18 mouse cellular contexts compared by ENCODE assay signal in genomic region chr19:25779356-25779755, GRCm38 (mm10).
DNase-seq lines count a peak whose midpoint lies in the region; ATAC-seq lines count a peak whose summit lies in the region.
"Had no signal": no experiment of that assay in that cellular context is flagged by ENCODE, and none has a peak within 500 bp of the region (broad histone marks: within the 10 kb centered on the region; RNA-seq: fewer than 3 reads in every experiment).

No protein-coding gene starts in this region.

- WGBS in kidney, embryonic 14.5 days: 21% methylated on average over 7 of the region's 7 CpGs
- WGBS in kidney, embryonic 16.5 days: 18% methylated on average over 7 of the region's 7 CpGs
- 16% methylated on average over 7 of the region's 7 CpGs for whole genome bisulfite sequencing in large intestine, adult 2 months

- H3K4me1 ChIP-seq in kidney, embryonic 14.5 days (ENCODE audit: control insufficient read depth, insufficient read depth, low read length): no peaks in the 10 kb centered on the region
- 0 out of 2 replicates have a peak, but pooled peaks cover 3% of the 10 kb centered on the region for H3K4me1 ChIP-seq in kidney, embryonic 16.5 days (ENCODE audit: insufficient read depth, low read length)
- H3K4me1 ChIP-seq: liver, embryonic 15.5 days; midbrain, embryonic 12.5 days had no signal

- peak; percentile 7 for DNase-seq in retina, embryonic 14.5 days (ENCODE audit: low spot score)
- DNase-seq in retina, postnatal 1 day: no peak
- DNase-seq in adrenal gland, postnatal 14 days: peak; percentile 29
- DNase-seq in large intestine, adult 2 months (ENCODE audit: low read depth, low spot score): peak; percentile 47
- no peak for DNase-seq in gastrocnemius, postnatal 25 days
- no peak for DNase-seq in frontal cortex, postnatal 10 days (ENCODE audit: low spot score in 2 of 2)
- DNase-seq: cerebellum, adult 18-20 months; gastrocnemius, adult 2 months; heart, postnatal 14 days; lung, postnatal 4 days had no signal

- H3K27me3 ChIP-seq in kidney, embryonic 14.5 days (ENCODE audit: control insufficient read depth, insufficient read depth, low read length): no peaks in the 10 kb centered on the region
- H3K27me3 ChIP-seq in kidney, embryonic 16.5 days (ENCODE audit: insufficient read depth, low read length): no peaks in the 10 kb centered on the region
- H3K27me3 ChIP-seq: liver, embryonic 15.5 days; midbrain, embryonic 12.5 days had no signal

- H3K4me3 ChIP-seq in kidney, embryonic 14.5 days (ENCODE audit: low read length): no peak overlapping the region
- H3K4me3 ChIP-seq in kidney, embryonic 16.5 days (ENCODE audit: low read length): no peak overlapping the region
- H3K4me3 ChIP-seq: gastrocnemius, adult 2 months; limb, embryonic 13.5 days; liver, embryonic 15.5 days; midbrain, embryonic 12.5 days had no signal

- no peak overlapping the region for H3K9ac ChIP-seq in kidney, embryonic 14.5 days (ENCODE audit: low read depth, low read length)
- no peak overlapping the region for H3K9ac ChIP-seq in kidney, embryonic 16.5 days (replicated peaks; ENCODE audit: low read length)
- H3K9ac ChIP-seq: limb, embryonic 13.5 days; liver, embryonic 15.5 days; midbrain, embryonic 12.5 days had no signal

- H3K4me2 ChIP-seq in kidney, embryonic 14.5 days (replicated peaks; ENCODE audit: low read depth, low read length): no peak overlapping the region
- H3K4me2 ChIP-seq in kidney, embryonic 16.5 days (replicated peaks; ENCODE audit: low read depth, low read length): no peak overlapping the region
- H3K4me2 ChIP-seq: limb, embryonic 13.5 days; liver, embryonic 15.5 days; midbrain, embryonic 12.5 days had no signal

- no peaks in the 10 kb centered on the region for H3K9me3 ChIP-seq in kidney, embryonic 14.5 days (ENCODE audit: control insufficient read depth, low read length)
- no peaks in the 10 kb centered on the region for H3K9me3 ChIP-seq in kidney, embryonic 16.5 days (ENCODE audit: low read length)
- H3K9me3 ChIP-seq: limb, embryonic 13.5 days; liver, embryonic 15.5 days; midbrain, embryonic 12.5 days had no signal

- H3K36me3 ChIP-seq in kidney, embryonic 14.5 days (ENCODE audit: control insufficient read depth, insufficient read depth, low read length): no peaks in the 10 kb centered on the region
- H3K36me3 ChIP-seq in kidney, embryonic 16.5 days (ENCODE audit: insufficient read depth, low read length): no peaks in the 10 kb centered on the region
- H3K36me3 ChIP-seq: limb, embryonic 13.5 days; liver, embryonic 15.5 days; midbrain, embryonic 12.5 days had no signal

- peak; percentile 66 for ATAC-seq in kidney, embryonic 14.5 days (ENCODE audit: low FRiP score, low TSS enrichment)
- ATAC-seq in kidney, embryonic 16.5 days (ENCODE audit: low FRiP score, low TSS enrichment): no peak
- ATAC-seq: activated CD4-positive, CD25-positive, alpha-beta regulatory T cell, adult 4 months; forebrain, embryonic 16.5 days; hindbrain, postnatal 0 days had no signal

- H3K27ac ChIP-seq in kidney, embryonic 14.5 days (ENCODE audit: low read depth, low read length): no peak overlapping the region
- no peak overlapping the region for H3K27ac ChIP-seq in kidney, embryonic 16.5 days (ENCODE audit: low read length)
- H3K27ac ChIP-seq: gastrocnemius, adult 2 months; hindbrain, postnatal 0 days; limb, embryonic 13.5 days; liver, embryonic 15.5 days; midbrain, embryonic 12.5 days had no signal

Comparison
In these comparisons a context has a peak if more than half of its experiments do, and no peak if none do; other contexts are left out.
1. DNase-seq: peak in retina, embryonic 14.5 days (single experiment), adrenal gland, postnatal 14 days (single experiment) and large intestine, adult 2 months (single experiment); none in retina, postnatal 1 day (single experiment), gastrocnemius, postnatal 25 days (single experiment) and frontal cortex, postnatal 10 days (0 of 2).